Mouse (Mus musculus) lung, postnatal 0 days (tissue): ENCODE results near the gene Ptpn11.
A peak's percentile ranks its signal among the peaks of the same experiment; 100 is the strongest.

Source experiments
- CTCF ChIP-seq: IDR thresholded peaks from 2 replicates; pipeline ENCODE4 v1.5.1; 2016; ENCODE audit warnings: antibody characterized with exemption, mild to moderate bottlenecking
- EP300 ChIP-seq: IDR thresholded peaks from 2 replicates; pipeline ENCODE4 v1.6.1; 2016; ENCODE audit warnings: antibody characterized with exemption, mild to moderate bottlenecking, control low read depth

GRCm38 (mm10) chr5:121201739-121202138 lies 10.5 kb upstream of the Ptpn11 start:
- TF ChIP-seq CTCF: peak; percentile 69
- no peak for TF ChIP-seq EP300
